Mouse (Mus musculus) forebrain, postnatal 0 days (tissue): Measurements from ENCODE around the gene Eif2ak4. TPM values are rescaled to one million over a fixed set of nuclear protein-coding genes. Genes with fewer than 3 reads are reported as not detected.

Source experiments
- ATAC-seq: fragments of 200-750 bp; cut with Nextera tagmentation; 2 replicates; pipeline ENCODE4 v1.8.0; 2017; ENCODE audit warnings: mild to moderate bottlenecking, moderate library complexity
- DNase-seq: peaks from one replicate; pipeline ENCODE4 v3.0.0-alpha.2; 2015
- H3K27ac ChIP-seq: fragments of 300-500 bp; sonication (generic); 2 replicates; pipeline ENCODE4 v1.5.1; 2014; ENCODE audit warnings: low read depth, mild to moderate bottlenecking, antibody characterized with exemption, low read length, moderate library complexity, mixed read lengths
- H3K27me3 ChIP-seq: fragments of 300-500 bp; sonication (generic); 2 replicates; pipeline ENCODE4 v1.6.1; 2014; ENCODE audit warnings: mild to moderate bottlenecking, low read length, mixed read lengths; ENCODE audit not compliant: insufficient read depth
- H3K36me3 ChIP-seq: fragments of 300-500 bp; sonication (generic); 2 replicates; pipeline ENCODE4 v1.6.1; 2014; ENCODE audit warnings: mild to moderate bottlenecking, moderate library complexity; ENCODE audit not compliant: insufficient read depth
- H3K4me1 ChIP-seq: fragments of 300-500 bp; sonication (generic); 2 replicates; pipeline ENCODE4 v1.6.1; 2014; ENCODE audit warnings: antibody characterized with exemption; ENCODE audit not compliant: insufficient read depth
- H3K4me2 ChIP-seq: fragments of 300-500 bp; sonication (generic); 2 replicates; pipeline ENCODE4 v1.6.1; 2014; ENCODE audit warnings: low read depth, mild to moderate bottlenecking, moderate library complexity
- H3K4me3 ChIP-seq: fragments of 300-500 bp; sonication (generic); 2 replicates; pipeline ENCODE4 v1.5.1; 2014; ENCODE audit warnings: low read depth, low read length, mixed read lengths
- H3K9ac ChIP-seq: fragments of 300-500 bp; sonication (generic); 2 replicates; pipeline ENCODE4 v1.6.1; 2014; ENCODE audit warnings: mild to moderate bottlenecking
- H3K9me3 ChIP-seq: fragments of 300-500 bp; sonication (generic); 2 replicates; pipeline ENCODE4 v1.6.1; 2016; ENCODE audit warnings: low read length
- CTCF ChIP-seq: sonication (generic); IDR thresholded peaks from 2 replicates; pipeline ENCODE4 v1.5.1; 2016; ENCODE audit warnings: antibody characterized with exemption, control low read depth, low read depth
- WGBS: fragments of 180-500 bp; shearing (Covaris S2); extraction: QIAGEN DNeasy Blood & Tissue Kit; methylation state at CpG from one replicate; pipeline ENCODE4 v1.1.7; 2014; 5-methylcytosine and 5-hydroxymethylcytosine counted together
- polyA plus RNA-seq: library from polyadenylated mRNA; unstranded; fragments of >200 nt; fragmentation: Nextera tagmentation; extraction: Ambion mirVana; gene quantifications from 2 replicates; pipeline ENCODE4 v1.2.1, GENCODE M21; 2015
- total RNA-seq: library from RNA; depleted of rRNA; stranded (reverse); fragments of >200 nt; gene quantifications from 2 replicates; pipeline ENCODE4 v1.2.3, GENCODE M21; 2014; rRNA removed

Eif2ak4 gene
- total RNA-seq (13.7 and 16.4 TPM in 2 replicates), polyA plus RNA-seq (5.1 and 6.2 TPM in 2 replicates)

DNA sequence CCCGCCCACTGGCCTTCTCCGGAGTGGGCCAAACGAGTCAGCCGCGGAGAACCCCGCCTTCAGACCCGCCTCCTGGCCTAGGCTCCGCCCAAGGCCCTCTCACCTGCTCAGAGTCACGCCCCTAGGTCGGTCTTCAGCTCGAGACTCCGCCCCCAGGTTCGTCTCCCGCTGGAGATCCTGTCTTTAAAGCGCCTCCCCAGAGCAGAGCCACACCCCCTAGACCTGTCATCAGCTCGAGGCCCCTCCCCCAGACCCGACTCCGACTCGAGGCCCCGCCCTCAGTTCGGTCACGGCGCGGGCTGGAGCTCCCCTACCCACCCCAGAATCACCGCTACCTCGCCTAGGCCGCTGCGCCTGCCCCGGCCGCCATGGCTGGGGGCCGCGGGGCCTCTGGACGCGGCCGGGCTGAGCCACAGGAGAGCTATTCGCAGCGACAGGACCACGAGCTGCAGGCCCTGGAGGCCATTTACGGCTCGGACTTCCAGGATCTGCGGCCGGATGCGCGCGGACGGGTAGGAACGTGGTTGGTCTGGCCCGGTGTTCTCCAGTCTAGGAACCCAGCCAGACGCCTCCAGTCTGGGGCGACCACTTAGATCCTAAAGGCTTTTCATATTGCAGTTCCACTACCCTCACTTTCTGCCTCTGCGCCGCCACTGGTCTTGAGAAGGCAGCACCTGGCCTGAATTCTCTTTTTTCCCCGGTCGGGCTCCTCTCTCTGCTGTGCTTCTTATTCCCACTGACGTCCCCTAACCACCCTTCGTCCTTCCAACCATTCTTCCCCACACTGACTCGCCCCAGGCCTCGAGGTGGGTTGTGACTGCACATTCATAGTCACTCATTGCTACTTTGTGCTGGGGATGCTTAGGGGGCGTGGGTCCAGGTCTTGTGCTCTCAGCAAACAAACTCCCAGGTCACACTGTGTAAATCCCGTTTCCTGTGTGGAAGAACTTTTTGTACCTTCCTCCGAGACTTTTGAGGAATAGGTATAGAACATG is at the start of gene Eif2ak4:
TSS of gene Eif2ak4 (plus strand) at position 278 of the 995 bp plus-strand sequence.
- Histone ChIP-seq H3K27me3 (no peaks in the 10 kb centered on the region), H3K4me3 (peak within 1 kb of the TSS; percentile 60), H3K4me2 (peak within 1 kb of the TSS; percentile 82), H3K9ac (peak within 1 kb of the TSS; percentile 77), H3K27ac (peak within 1 kb of the TSS; percentile 82), H3K4me1 (peaks cover 8% of the 10 kb centered on the region; the same call in 1 of the 2 replicates), H3K36me3 (no peaks in the 10 kb centered on the region), H3K9me3 (no peaks in the 10 kb centered on the region)
- TF ChIP-seq CTCF = peak; percentile 2; the same call in 1 of the 2 replicates
- WGBS = under 1% methylated on average over 61 of the region's 61 CpGs
- ATAC-seq = peak; percentile 98
- peak; percentile 97 for DNase-seq

GRCm38 (mm10) chr2:118341295-118341694 is 47.1 kb upstream of the Eif2ak4 start:
- ATAC-seq (no peak), DNase-seq (no peak)
- H3K27ac ChIP-seq = no peak overlapping the region
- no peak overlapping the region for H3K9ac ChIP-seq
- H3K36me3 ChIP-seq = no peaks in the 10 kb centered on the region
- 71% methylated on average over 7 of the region's 7 CpGs for WGBS
- H3K9me3 ChIP-seq = no peaks in the 10 kb centered on the region
- no peak overlapping the region for H3K4me2 ChIP-seq
- no peaks in the 10 kb centered on the region for H3K27me3 ChIP-seq
- no peak for TF ChIP-seq CTCF
- H3K4me3 ChIP-seq = no peak overlapping the region
- no peaks in the 10 kb centered on the region for H3K4me1 ChIP-seq

DNA sequence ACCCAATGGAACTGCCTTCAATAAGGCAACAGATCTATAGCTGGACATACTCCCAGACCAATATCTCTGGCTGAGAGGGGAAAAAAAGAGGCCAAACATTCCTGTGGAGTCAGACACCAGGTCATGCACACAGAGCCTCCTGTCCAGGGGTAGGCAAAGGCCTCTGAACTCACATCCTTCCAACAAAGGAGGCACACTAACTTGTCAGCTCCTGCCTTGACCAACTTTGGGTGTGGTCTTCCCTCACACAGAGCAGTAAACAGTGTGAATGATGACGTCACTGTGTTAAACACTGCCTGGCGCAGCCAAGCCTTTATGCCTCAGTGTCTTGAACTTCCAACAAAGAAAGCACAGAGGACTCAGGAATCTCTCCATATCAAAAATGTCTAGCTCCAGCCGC is 44.5 kb upstream of the Eif2ak4 start:
- no peak for TF ChIP-seq CTCF
- no peaks in the 10 kb centered on the region for H3K9me3 ChIP-seq
- H3K27me3 ChIP-seq = no peaks in the 10 kb centered on the region
- ATAC-seq (no peak), DNase-seq (no peak)
- H3K4me3 ChIP-seq = no peak overlapping the region
- no peak overlapping the region for H3K9ac ChIP-seq
- H3K4me2 ChIP-seq = no peak overlapping the region
- H3K36me3 ChIP-seq = no peaks in the 10 kb centered on the region
- 68% methylated on average over 3 of the region's 3 CpGs for WGBS
- no peak overlapping the region for H3K27ac ChIP-seq
- no peaks in the 10 kb centered on the region for H3K4me1 ChIP-seq

- H3K36me3 ChIP-seq = no peaks in the 10 kb centered on the region
- H3K27me3 ChIP-seq = no peaks in the 10 kb centered on the region
- no peak overlapping the region for H3K4me2 ChIP-seq
- no peak for ATAC-seq
- 17% methylated on average over 1 of the region's 1 CpGs for WGBS
- no peak overlapping the region for H3K9ac ChIP-seq
- no peak for DNase-seq
- no peaks in the 10 kb centered on the region for H3K9me3 ChIP-seq
- TF ChIP-seq CTCF = no peak
- no peak overlapping the region for H3K4me3 ChIP-seq
- H3K4me1 ChIP-seq = no peaks in the 10 kb centered on the region
- no peak overlapping the region for H3K27ac ChIP-seq
Measured at GRCm38 (mm10) chr2:118345535-118345934, 42.9 kb upstream of the Eif2ak4 start.

DNA sequence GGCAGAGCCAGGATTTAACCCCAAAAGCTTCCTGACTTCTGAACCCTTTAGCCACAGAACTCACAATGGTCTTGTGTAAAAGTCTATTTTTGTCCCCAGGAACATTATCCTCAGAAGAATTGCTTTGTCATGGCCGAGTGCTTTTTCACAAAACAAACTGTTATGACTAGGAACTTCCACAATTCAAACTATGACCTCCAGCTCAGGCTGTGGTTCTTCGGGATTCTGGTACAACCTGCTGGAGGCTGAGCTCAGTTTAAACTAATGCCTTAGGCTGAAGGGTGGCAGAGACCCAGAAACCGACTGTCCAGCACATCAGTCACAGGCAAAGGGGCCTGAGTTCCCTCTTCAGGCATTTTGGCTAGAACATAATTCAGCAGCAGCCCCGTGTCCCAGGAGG is 34.9 kb upstream of the Eif2ak4 start:
- DNase-seq (no peak), ATAC-seq (no peak)
- 33% methylated on average over 4 of the region's 4 CpGs for WGBS
- no peak overlapping the region for H3K4me2 ChIP-seq
- no peak for TF ChIP-seq CTCF
- H3K27ac ChIP-seq = no peak overlapping the region
- no peaks in the 10 kb centered on the region for H3K4me1 ChIP-seq
- no peaks in the 10 kb centered on the region for H3K36me3 ChIP-seq
- H3K9me3 ChIP-seq = no peaks in the 10 kb centered on the region
- no peak overlapping the region for H3K9ac ChIP-seq
- H3K4me3 ChIP-seq = no peak overlapping the region
- H3K27me3 ChIP-seq = no peaks in the 10 kb centered on the region

DNA sequence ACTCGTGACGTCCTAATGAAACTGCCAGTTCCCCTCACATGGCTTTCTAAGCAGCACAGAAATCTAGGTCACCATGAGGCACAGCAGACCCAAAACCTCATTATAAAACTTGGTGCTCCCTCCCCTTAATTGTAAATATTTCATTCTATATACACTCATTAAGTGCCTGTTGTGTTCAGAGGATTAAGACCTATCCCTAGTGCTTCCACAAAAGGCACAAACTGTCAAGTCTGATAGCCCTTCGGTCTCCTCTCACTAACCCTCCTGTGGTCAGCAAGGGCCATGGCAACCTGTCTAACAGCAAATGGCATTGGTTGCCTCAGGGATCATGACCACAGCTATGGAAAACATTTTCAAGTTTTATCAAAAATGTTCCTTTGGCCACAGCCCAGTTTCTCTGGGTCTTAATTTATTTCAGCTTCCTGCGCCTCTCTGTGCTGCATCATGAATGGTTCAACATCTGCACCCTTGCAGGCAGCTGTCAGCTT is 34.5 kb upstream of the Eif2ak4 start:
- Histone ChIP-seq H3K9me3 (no peaks in the 10 kb centered on the region), H3K4me2 (no peak overlapping the region), H3K27me3 (no peaks in the 10 kb centered on the region), H3K9ac (no peak overlapping the region), H3K36me3 (no peaks in the 10 kb centered on the region), H3K4me1 (no peaks in the 10 kb centered on the region), H3K27ac (no peak overlapping the region), H3K4me3 (no peak overlapping the region)
- ATAC-seq = no peak
- TF ChIP-seq CTCF = no peak
- WGBS = 47% methylated on average over 4 of the region's 4 CpGs
- DNase-seq = no peak

DNA sequence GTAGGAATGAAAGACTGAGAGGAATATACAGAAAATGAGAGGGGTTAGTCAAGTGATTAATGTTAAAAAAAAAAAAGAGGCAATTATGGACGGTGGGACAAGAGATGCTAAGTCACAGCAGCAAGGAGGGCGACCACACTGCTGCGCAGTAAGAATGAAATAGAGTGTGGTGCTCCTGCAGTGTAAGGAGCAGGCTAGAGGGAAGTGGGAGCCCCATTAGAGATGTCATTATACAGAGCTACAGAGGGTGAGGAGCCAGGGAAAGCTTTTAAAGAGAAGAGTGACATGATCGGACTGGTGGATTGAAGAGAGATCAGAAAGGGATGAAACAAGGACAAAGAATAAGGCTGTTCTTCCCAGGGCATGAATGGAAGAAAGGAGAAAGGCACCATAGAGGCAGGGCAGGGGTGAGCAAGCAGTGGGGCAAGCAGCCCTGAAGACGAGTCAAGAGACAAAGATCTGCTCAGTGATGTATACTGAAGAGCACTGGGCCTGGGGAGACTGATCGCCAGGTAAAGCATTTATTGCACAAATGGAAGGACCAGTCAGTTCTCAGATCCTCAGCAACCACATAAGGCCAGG is 33.2 kb upstream of the Eif2ak4 start:
- no peak overlapping the region for H3K4me2 ChIP-seq
- DNase-seq (no peak), ATAC-seq (no peak)
- no peaks in the 10 kb centered on the region for H3K4me1 ChIP-seq
- no peak overlapping the region for H3K27ac ChIP-seq
- H3K9me3 ChIP-seq = no peaks in the 10 kb centered on the region
- no peak for TF ChIP-seq CTCF
- no peaks in the 10 kb centered on the region for H3K36me3 ChIP-seq
- no peaks in the 10 kb centered on the region for H3K27me3 ChIP-seq
- 53% methylated on average over 6 of the region's 6 CpGs for WGBS
- no peak overlapping the region for H3K9ac ChIP-seq
- H3K4me3 ChIP-seq = no peak overlapping the region
